Mouse (Mus musculus) hindbrain, postnatal 0 days (tissue): ENCODE measurements around the gene Ric3. TPM values are rescaled to one million over a fixed set of nuclear protein-coding genes. Genes with fewer than 3 reads are reported as not detected.

Experiments
- ATAC-seq: fragments of 200-750 bp; cut with Nextera tagmentation; 2 replicates; pipeline ENCODE4 v1.8.0; 2017; ENCODE audit warnings: mild to moderate bottlenecking, moderate TSS enrichment, moderate library complexity
- DNase-seq: peaks from one replicate; pipeline ENCODE4 v3.0.0-alpha.2; 2015; ENCODE audit warnings: low spot score
- H3K27ac ChIP-seq: fragments of 300-500 bp; sonication (generic); 2 replicates; pipeline ENCODE4 v1.5.1; 2014; ENCODE audit warnings: mild to moderate bottlenecking
- H3K27me3 ChIP-seq: fragments of 300-500 bp; sonication (generic); 2 replicates; pipeline ENCODE4 v1.6.1; 2014; ENCODE audit warnings: low read length, mixed read lengths; ENCODE audit not compliant: insufficient read depth
- H3K36me3 ChIP-seq: fragments of 300-500 bp; sonication (generic); 2 replicates; pipeline ENCODE4 v1.6.1; 2014; ENCODE audit warnings: low read length, mixed read lengths; ENCODE audit not compliant: insufficient read depth
- H3K4me1 ChIP-seq: fragments of 300-500 bp; sonication (generic); 2 replicates; pipeline ENCODE4 v1.6.1; 2014; ENCODE audit warnings: antibody characterized with exemption, low read length, mixed read lengths; ENCODE audit not compliant: insufficient read depth
- H3K4me2 ChIP-seq: fragments of 300-500 bp; sonication (generic); 2 replicates; pipeline ENCODE4 v1.6.1; 2014; ENCODE audit warnings: low read depth, mild to moderate bottlenecking, low read length, moderate library complexity, mixed read lengths
- H3K4me3 ChIP-seq: fragments of 300-500 bp; sonication (generic); 2 replicates; pipeline ENCODE4 v1.5.1; 2014; ENCODE audit warnings: low read length
- H3K9ac ChIP-seq: fragments of 300-500 bp; sonication (generic); replicated peaks from 2 replicates; pipeline ENCODE4 v1.6.1; 2014; ENCODE audit warnings: mild to moderate bottlenecking, low read length, moderate library complexity, mixed read lengths
- H3K9me3 ChIP-seq: fragments of 300-500 bp; sonication (generic); 2 replicates; pipeline ENCODE4 v1.6.1; 2016; ENCODE audit warnings: low read length, mixed read lengths
- CTCF ChIP-seq: IDR thresholded peaks from 2 replicates; pipeline ENCODE4 v1.5.1; 2016; ENCODE audit warnings: antibody characterized with exemption, control low read depth, low read depth
- WGBS: fragments of 180-500 bp; shearing (Covaris S2); extraction: QIAGEN DNeasy Blood & Tissue Kit; methylation state at CpG from one replicate; pipeline ENCODE4 v1.1.7; 2014; 5-methylcytosine and 5-hydroxymethylcytosine counted together
- polyA plus RNA-seq: library from polyadenylated mRNA; unstranded; fragments of >200 nt; fragmentation: Nextera tagmentation; extraction: Ambion mirVana; gene quantifications from 2 replicates; pipeline ENCODE4 v1.2.1, GENCODE M21; 2015
- total RNA-seq: library from RNA; depleted of rRNA; stranded (reverse); fragments of >200 nt; gene quantifications from 2 replicates; pipeline ENCODE4 v1.2.3, GENCODE M21; 2014

The Ric3 gene
- total and polyA plus RNA-seq, 2 experiments from 2014 or later = 33.8 to 41.0 TPM

- 17% methylated on average over 10 of the region's 10 CpGs for WGBS
- TF ChIP-seq CTCF = no peak
- H3K27ac ChIP-seq = no peak overlapping the region
Measured at GRCm38 (mm10) chr7:109114950-109115349, 31.8 kb upstream of the Ric3 start.

GRCm38 (mm10) chr7:109111000-109111399 is 27.9 kb upstream of the Ric3 start:
- Histone ChIP-seq H3K27ac (no peak overlapping the region), H3K4me1 (peaks cover 10% of the 10 kb centered on the region; the same call in 1 of the 2 replicates), H3K9me3 (no peaks in the 10 kb centered on the region), H3K4me2 (no peak overlapping the region), H3K9ac (no peak overlapping the region), H3K4me3 (no peak overlapping the region), H3K36me3 (no peaks in the 10 kb centered on the region), H3K27me3 (no peaks in the 10 kb centered on the region)
- ATAC-seq (0 out of 2 replicates have a peak, but pooled peaks have one; percentile 28), DNase-seq (peak; percentile 62)
- no peak for TF ChIP-seq CTCF
- WGBS = 23% methylated on average over 5 of the region's 5 CpGs

More at GRCm38 (mm10) chr7:109114950-109115349, 31.8 kb upstream of the Ric3 start:
- H3K4me1 ChIP-seq = peaks cover 12% of the 10 kb centered on the region; the same call in 1 of the 2 replicates
- H3K27me3 ChIP-seq = no peaks in the 10 kb centered on the region
- no peak overlapping the region for H3K4me3 ChIP-seq
- ATAC-seq = peak; percentile 74
- H3K9me3 ChIP-seq = no peaks in the 10 kb centered on the region
- H3K4me2 ChIP-seq = no peak overlapping the region
- H3K36me3 ChIP-seq = no peaks in the 10 kb centered on the region
- H3K9ac ChIP-seq = no peak overlapping the region
- DNase-seq = peak; percentile 46

GRCm38 (mm10) chr7:109104894-109105293 is 21.8 kb upstream of the Ric3 start:
- H3K9me3 ChIP-seq = no peaks in the 10 kb centered on the region
- ATAC-seq (no peak), DNase-seq (no peak)
- no peak overlapping the region for H3K9ac ChIP-seq
- H3K27me3 ChIP-seq = no peaks in the 10 kb centered on the region
- H3K4me3 ChIP-seq = no peak overlapping the region
- no peak overlapping the region for H3K4me2 ChIP-seq
- no peaks in the 10 kb centered on the region for H3K4me1 ChIP-seq
- H3K36me3 ChIP-seq = no peaks in the 10 kb centered on the region
- 80% methylated on average over 1 of the region's 1 CpGs for WGBS
- no peak for TF ChIP-seq CTCF
- no peak overlapping the region for H3K27ac ChIP-seq

GRCm38 (mm10) chr7:109101167-109101566 is 18.0 kb upstream of the Ric3 start:
- peak; percentile 0 for DNase-seq
- WGBS = 81% methylated on average over 3 of the region's 3 CpGs
- H3K4me1 ChIP-seq = no peaks in the 10 kb centered on the region
- H3K4me3 ChIP-seq = no peak overlapping the region
- H3K4me2 ChIP-seq = no peak overlapping the region
- H3K27me3 ChIP-seq = no peaks in the 10 kb centered on the region
- TF ChIP-seq CTCF = no peak
- ATAC-seq = no peak
- H3K9ac ChIP-seq = no peak overlapping the region
- H3K36me3 ChIP-seq = no peaks in the 10 kb centered on the region
- H3K9me3 ChIP-seq = no peaks in the 10 kb centered on the region
- H3K27ac ChIP-seq = no peak overlapping the region

GRCm38 (mm10) chr7:109098145-109099018 is 15.3 kb upstream of the Ric3 start:
- peak; percentile 88 for TF ChIP-seq CTCF
- Histone ChIP-seq H3K4me1 (no peaks in the 10 kb centered on the region), H3K9me3 (no peaks in the 10 kb centered on the region), H3K4me2 (no peak overlapping the region), H3K36me3 (no peaks in the 10 kb centered on the region), H3K27ac (no peak overlapping the region), H3K27me3 (no peaks in the 10 kb centered on the region), H3K9ac (no peak overlapping the region), H3K4me3 (no peak overlapping the region)
- WGBS = 30% methylated on average over 6 of the region's 6 CpGs
- ATAC-seq = peak; percentile 79
- peak; percentile 81 for DNase-seq

- Histone ChIP-seq H3K27ac (no peak overlapping the region), H3K4me3 (no peak overlapping the region), H3K4me2 (no peak overlapping the region), H3K4me1 (no peaks in the 10 kb centered on the region), H3K9ac (no peak overlapping the region), H3K36me3 (no peaks in the 10 kb centered on the region), H3K27me3 (no peaks in the 10 kb centered on the region), H3K9me3 (no peaks in the 10 kb centered on the region)
- DNase-seq = no peak
- 80% methylated on average over 7 of the region's 7 CpGs for WGBS
- no peak for ATAC-seq
- no peak for TF ChIP-seq CTCF
Measured at GRCm38 (mm10) chr7:109097203-109097602, 14.1 kb upstream of the Ric3 start.

GRCm38 (mm10) chr7:109096618-109097017 is 13.5 kb upstream of the Ric3 start:
- Histone ChIP-seq H3K9ac (no peak overlapping the region), H3K4me3 (no peak overlapping the region), H3K4me1 (no peaks in the 10 kb centered on the region), H3K27me3 (no peaks in the 10 kb centered on the region), H3K9me3 (no peaks in the 10 kb centered on the region), H3K4me2 (no peak overlapping the region), H3K27ac (no peak overlapping the region), H3K36me3 (no peaks in the 10 kb centered on the region)
- WGBS = 84% methylated on average over 4 of the region's 4 CpGs
- no peak for TF ChIP-seq CTCF
- no peak for ATAC-seq
- DNase-seq = no peak
